Mouse (Mus musculus): ENCODE data around the gene H2al1f.

GRCm38 (mm10) chrX:11361261-11361660, 46.3 kb downstream of the H2al1f start:
- TF ChIP-seq POLR2A (IDR thresholded peaks at IDR 0.05; ENCODE audit: borderline replicate concordance, extremely low read depth, low read depth, low read length) (no peak), CTCF (IDR thresholded peaks at IDR 0.05; ENCODE audit: insufficient read depth, low read length) (no peak)

All from lung, adult 2 months (tissue).